Mouse (Mus musculus): Measurements from ENCODE around the gene Mgat4d. TPM values are rescaled to one million over a fixed set of nuclear protein-coding genes. Genes with fewer than 3 reads are reported as not detected.
"Not testable (repeated sequence)": the region's sequence is repeated elsewhere in the genome, so short reads cannot be mapped to it uniquely, and the experiment has no call there.

Gene Mgat4d
- not detected in 2 replicates for polyA plus RNA-seq (2011; ENCODE audit: insufficient read depth, insufficient read length, low read depth, missing spikeins)

DNA sequence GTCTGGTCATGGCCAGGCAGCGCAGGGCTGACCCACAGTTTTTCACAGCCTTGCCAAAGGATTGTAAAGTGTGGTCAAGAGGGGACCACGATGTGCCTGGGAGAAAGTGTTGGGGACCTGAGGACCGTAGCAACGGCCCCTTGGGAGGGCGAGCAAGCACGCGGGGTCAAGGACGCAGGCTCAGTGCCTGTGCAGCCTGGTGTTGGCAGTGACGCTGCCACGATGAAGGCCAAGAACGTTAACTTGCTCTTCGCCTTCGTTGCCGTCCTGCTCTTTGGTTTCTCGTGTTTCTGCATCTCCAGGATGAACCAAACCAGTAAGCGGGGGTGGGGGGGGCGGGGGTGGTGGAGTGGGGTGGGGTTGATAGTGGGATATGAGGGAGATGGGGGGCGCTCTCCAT lies at the start of gene Mgat4d:
Gene Mgat4d, plus strand, starts transcription at position 209 of the 400 bp plus-strand sequence.
- Histone ChIP-seq H3K27ac (ENCODE audit: insufficient read depth, low read length) (no peak within 1 kb of the TSS), H3K9ac (ENCODE audit: low read depth, poor library complexity, severe bottlenecking) (no peak within 1 kb of the TSS), H3K27me3 (ENCODE audit: control insufficient read depth, insufficient read depth, low read length, poor library complexity, severe bottlenecking) (no peaks in the 10 kb centered on the region; the same call in 1 of the 2 replicates), H3K36me3 (ENCODE audit: control insufficient read depth, insufficient read depth, low read length, poor library complexity, severe bottlenecking) (no peaks in the 10 kb centered on the region), H3K9me3 (replicated peaks; ENCODE audit: control insufficient read depth, insufficient read depth, low read length, poor library complexity, severe bottlenecking) (no peaks in the 10 kb centered on the region), H3K4me3 (ENCODE audit: low read depth, low read length) (no peak within 1 kb of the TSS), H3K4me1 (ENCODE audit: control insufficient read depth, insufficient read depth, low read length) (no peaks in the 10 kb centered on the region)
- TF ChIP-seq POLR2A (IDR thresholded peaks at IDR 0.05; ENCODE audit: insufficient read depth, low read length), result no peak
- no peak for TF ChIP-seq CTCF (IDR thresholded peaks at IDR 0.05; ENCODE audit: low read depth, low read length)
- no peak for TF ChIP-seq EP300 (IDR thresholded peaks at IDR 0.05; ENCODE audit: insufficient read depth, low read depth, low read length)

DNA sequence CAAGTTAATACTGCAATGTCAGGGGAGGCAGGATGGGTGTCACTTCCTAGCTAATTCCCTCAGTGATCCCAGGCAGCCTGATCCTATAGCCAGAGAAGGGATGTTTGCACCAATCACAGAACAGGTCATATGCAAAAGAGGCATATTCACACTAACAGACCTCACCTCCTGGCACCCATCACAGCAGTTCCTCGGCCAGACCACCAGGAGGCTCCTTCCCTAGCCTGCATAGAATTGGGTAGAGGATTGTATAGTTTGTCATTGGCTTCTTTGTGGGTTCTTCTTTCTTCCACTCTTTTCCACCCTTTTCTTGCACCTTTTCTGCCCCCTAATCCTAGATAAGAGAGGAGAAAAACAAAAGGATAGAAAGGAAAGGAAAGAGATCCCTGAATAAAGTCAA lies 48.1 kb upstream of the Mgat4d start:
- H3K9me3 ChIP-seq (replicated peaks; ENCODE audit: control insufficient read depth, insufficient read depth, low read length, poor library complexity, severe bottlenecking), result no peaks in the 10 kb centered on the region; the same call in 1 of the 2 replicates
- no peak overlapping the region for H3K9ac ChIP-seq (ENCODE audit: low read depth, poor library complexity, severe bottlenecking)
- H3K27me3 ChIP-seq (ENCODE audit: control insufficient read depth, insufficient read depth, low read length, poor library complexity, severe bottlenecking), result no peaks in the 10 kb centered on the region
- no peaks in the 10 kb centered on the region for H3K4me1 ChIP-seq (ENCODE audit: control insufficient read depth, insufficient read depth, low read length)
- H3K36me3 ChIP-seq (ENCODE audit: control insufficient read depth, insufficient read depth, low read length, poor library complexity, severe bottlenecking), result no peaks in the 10 kb centered on the region
- TF ChIP-seq EP300 (IDR thresholded peaks at IDR 0.05; ENCODE audit: insufficient read depth, low read depth, low read length) (no peak), POLR2A (IDR thresholded peaks at IDR 0.05; ENCODE audit: insufficient read depth, low read length) (no peak), CTCF (IDR thresholded peaks at IDR 0.05; ENCODE audit: low read depth, low read length) (peak; percentile 47)
- no peak overlapping the region for H3K4me3 ChIP-seq (ENCODE audit: low read depth, low read length)
- H3K27ac ChIP-seq (ENCODE audit: insufficient read depth, low read length), result no peak overlapping the region

- Histone ChIP-seq H3K4me3 (ENCODE audit: low read depth, low read length) (no peak overlapping the region), H3K4me1 (ENCODE audit: control insufficient read depth, insufficient read depth, low read length) (no peaks in the 10 kb centered on the region), H3K27me3 (ENCODE audit: control insufficient read depth, insufficient read depth, low read length, poor library complexity, severe bottlenecking) (no peaks in the 10 kb centered on the region), H3K27ac (ENCODE audit: insufficient read depth, low read length) (no peak overlapping the region), H3K9me3 (replicated peaks; ENCODE audit: control insufficient read depth, insufficient read depth, low read length, poor library complexity, severe bottlenecking) (no peaks in the 10 kb centered on the region; the same call in 1 of the 2 replicates), H3K9ac (ENCODE audit: low read depth, poor library complexity, severe bottlenecking) (no peak overlapping the region), H3K36me3 (ENCODE audit: control insufficient read depth, insufficient read depth, low read length, poor library complexity, severe bottlenecking) (no peaks in the 10 kb centered on the region)
- TF ChIP-seq POLR2A (IDR thresholded peaks at IDR 0.05; ENCODE audit: insufficient read depth, low read length), result no peak
- TF ChIP-seq EP300 (IDR thresholded peaks at IDR 0.05; ENCODE audit: insufficient read depth, low read depth, low read length), result no peak
- no peak for TF ChIP-seq CTCF (IDR thresholded peaks at IDR 0.05; ENCODE audit: low read depth, low read length)
Observed at GRCm38 (mm10) chr8:83304946-83305345, 43.3 kb upstream of the Mgat4d start.

- TF ChIP-seq CTCF (IDR thresholded peaks at IDR 0.05; ENCODE audit: low read depth, low read length) (no peak), POLR2A (IDR thresholded peaks at IDR 0.05; ENCODE audit: insufficient read depth, low read length) (no peak), EP300 (IDR thresholded peaks at IDR 0.05; ENCODE audit: insufficient read depth, low read depth, low read length) (no peak)
- H3K36me3 ChIP-seq (ENCODE audit: control insufficient read depth, insufficient read depth, low read length, poor library complexity, severe bottlenecking), result no peaks in the 10 kb centered on the region
Observed at GRCm38 (mm10) chr8:83309836-83310235, 38.4 kb upstream of the Mgat4d start.

DNA sequence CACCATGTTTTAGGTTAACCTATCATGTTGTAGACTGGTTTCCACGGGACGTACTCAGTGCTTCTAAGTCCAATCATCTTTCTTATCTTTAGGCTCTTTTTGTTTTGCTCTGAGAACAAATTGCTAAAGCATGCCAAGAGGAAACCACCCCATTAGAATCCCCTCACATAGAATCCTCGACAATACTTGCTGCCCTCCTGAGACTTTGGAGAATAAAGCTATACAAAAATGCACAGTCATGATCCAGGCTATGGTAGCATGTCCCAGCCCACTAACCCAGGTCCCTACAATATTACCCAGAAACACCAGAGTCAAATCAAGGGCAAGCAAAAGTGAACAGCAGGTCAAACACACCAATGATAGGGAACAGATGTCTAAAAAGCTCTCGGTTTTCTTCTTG lies 33.2 kb upstream of the Mgat4d start:
- H3K36me3 ChIP-seq (ENCODE audit: control insufficient read depth, insufficient read depth, low read length, poor library complexity, severe bottlenecking); H3K9me3 ChIP-seq (replicated peaks; ENCODE audit: control insufficient read depth, insufficient read depth, low read length, poor library complexity, severe bottlenecking); H3K27me3 ChIP-seq (ENCODE audit: control insufficient read depth, insufficient read depth, low read length, poor library complexity, severe bottlenecking); H3K9ac ChIP-seq (ENCODE audit: low read depth, poor library complexity, severe bottlenecking); H3K4me1 ChIP-seq (ENCODE audit: control insufficient read depth, insufficient read depth, low read length); H3K4me3 ChIP-seq (ENCODE audit: low read depth, low read length): not testable (repeated sequence)
- H3K27ac ChIP-seq (ENCODE audit: insufficient read depth, low read length), result peak overlapping the region; percentile 48; the same call in 1 of the 2 replicates

More at GRCm38 (mm10) chr8:83309836-83310235, 38.4 kb upstream of the Mgat4d start:
- H3K9me3 ChIP-seq (replicated peaks; ENCODE audit: control insufficient read depth, insufficient read depth, low read length, poor library complexity, severe bottlenecking), result no peaks in the 10 kb centered on the region
- H3K4me1 ChIP-seq (ENCODE audit: control insufficient read depth, insufficient read depth, low read length), result no peaks in the 10 kb centered on the region
- H3K9ac ChIP-seq (ENCODE audit: low read depth, poor library complexity, severe bottlenecking), result no peak overlapping the region
- no peak overlapping the region for H3K4me3 ChIP-seq (ENCODE audit: low read depth, low read length)
- H3K27ac ChIP-seq (ENCODE audit: insufficient read depth, low read length), result no peak overlapping the region
- no peaks in the 10 kb centered on the region for H3K27me3 ChIP-seq (ENCODE audit: control insufficient read depth, insufficient read depth, low read length, poor library complexity, severe bottlenecking)

DNA sequence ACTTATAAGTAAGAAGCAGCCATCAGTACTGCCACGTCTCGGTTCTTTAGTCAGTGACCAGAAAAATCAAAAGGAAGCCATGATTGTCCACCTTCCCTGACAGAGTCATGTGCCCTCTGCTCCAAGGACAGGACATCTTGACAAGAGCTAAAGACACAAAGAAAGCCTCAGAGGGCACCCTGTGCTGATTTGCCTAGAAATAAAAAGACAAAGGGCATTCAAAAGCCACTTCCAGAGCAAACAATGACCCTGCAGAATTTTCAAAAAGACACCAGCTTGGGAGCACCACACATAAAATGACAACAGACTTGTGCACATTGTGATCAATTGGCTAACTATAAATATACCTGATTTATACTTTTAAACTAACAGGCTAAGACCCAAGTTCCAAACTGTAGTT lies 32.6 kb upstream of the Mgat4d start:
- peak overlapping the region; percentile 48; the same call in 1 of the 2 replicates for H3K27ac ChIP-seq (ENCODE audit: insufficient read depth, low read length)
- no peak overlapping the region for H3K9ac ChIP-seq (ENCODE audit: low read depth, poor library complexity, severe bottlenecking)
- no peaks in the 10 kb centered on the region for H3K4me1 ChIP-seq (ENCODE audit: control insufficient read depth, insufficient read depth, low read length)
- H3K36me3 ChIP-seq (ENCODE audit: control insufficient read depth, insufficient read depth, low read length, poor library complexity, severe bottlenecking), result no peaks in the 10 kb centered on the region
- no peaks in the 10 kb centered on the region for H3K27me3 ChIP-seq (ENCODE audit: control insufficient read depth, insufficient read depth, low read length, poor library complexity, severe bottlenecking)
- TF ChIP-seq CTCF (IDR thresholded peaks at IDR 0.05; ENCODE audit: low read depth, low read length), result no peak
- TF ChIP-seq POLR2A (IDR thresholded peaks at IDR 0.05; ENCODE audit: insufficient read depth, low read length), result no peak
- no peak for TF ChIP-seq EP300 (IDR thresholded peaks at IDR 0.05; ENCODE audit: insufficient read depth, low read depth, low read length)
- no peaks in the 10 kb centered on the region for H3K9me3 ChIP-seq (replicated peaks; ENCODE audit: control insufficient read depth, insufficient read depth, low read length, poor library complexity, severe bottlenecking)
- H3K4me3 ChIP-seq (ENCODE audit: low read depth, low read length), result no peak overlapping the region

Measured in ES-Bruce4 (cell line).